Mouse (Mus musculus): ENCODE results near the gene Hoxa11.

DNA sequence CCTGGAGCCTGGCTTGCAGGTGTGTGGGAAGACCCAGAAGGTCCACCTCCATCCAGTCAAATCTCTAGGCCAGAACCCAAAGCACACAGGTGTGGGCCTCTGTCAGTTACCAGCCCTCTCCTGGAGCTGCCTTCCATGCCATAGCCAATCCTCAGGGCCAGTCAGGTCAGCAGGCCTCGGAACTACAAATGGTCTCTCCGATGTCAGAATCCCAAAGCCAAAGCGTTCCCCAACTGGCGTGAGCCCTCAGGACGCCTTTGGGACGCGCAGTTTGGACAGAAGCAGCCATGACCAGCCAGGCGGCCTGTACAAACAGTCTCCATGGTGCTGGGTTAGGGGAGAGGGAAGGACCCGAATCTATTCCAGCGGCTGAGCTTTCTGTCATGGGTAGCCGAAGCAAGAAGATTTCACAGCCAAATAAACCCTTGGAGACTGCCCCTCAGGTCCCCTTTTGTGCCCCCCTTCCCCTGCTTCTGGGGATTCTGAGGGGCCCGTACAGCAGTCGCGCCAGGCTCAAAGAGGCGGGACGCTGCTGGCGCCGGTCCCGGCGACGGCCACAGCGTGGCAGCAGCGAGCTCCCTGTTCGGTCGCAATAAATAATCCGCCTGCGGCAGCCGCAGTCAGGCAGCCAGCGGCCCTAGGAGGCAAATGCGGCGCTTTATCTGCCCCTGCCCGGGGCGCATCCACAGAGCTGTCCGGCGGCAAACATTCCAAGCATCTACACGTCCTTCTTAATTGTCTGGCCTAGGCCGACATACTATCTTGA, 34.3 kb downstream of the Hoxa11 start:
- no peak for TF ChIP-seq POLR2A (IDR thresholded peaks at IDR 0.05; ENCODE audit: extremely low read depth, insufficient read depth, low read length)
- peak; percentile 84 for TF ChIP-seq CTCF (IDR thresholded peaks at IDR 0.05; ENCODE audit: low read depth, low read length)

Measured in liver, adult 2 months (tissue).